Mouse (Mus musculus) kidney, embryonic 15.5 days (tissue): ENCODE results near the gene Stard3nl. TPM values are rescaled to one million over a fixed set of nuclear protein-coding genes. Genes with fewer than 3 reads are reported as not detected.

ENCODE experiments used
- ATAC-seq: fragments of 200-750 bp; cut with Nextera tagmentation; replicated peaks from 2 replicates; pipeline ENCODE4 v1.8.0; 2017; ENCODE audit warnings: moderate TSS enrichment; ENCODE audit not compliant: low FRiP score
- H3K27ac ChIP-seq: fragments of 300-500 bp; sonication (generic); 2 replicates; pipeline ENCODE4 v1.5.1; 2015; ENCODE audit warnings: mild to moderate bottlenecking, inconsistent platforms
- H3K27me3 ChIP-seq: fragments of 300-500 bp; sonication (generic); 2 replicates; pipeline ENCODE4 v1.6.1; 2015; ENCODE audit warnings: inconsistent platforms
- H3K36me3 ChIP-seq: fragments of 300-500 bp; sonication (generic); 2 replicates; pipeline ENCODE4 v1.6.1; 2015; ENCODE audit warnings: inconsistent platforms
- H3K4me1 ChIP-seq: fragments of 300-500 bp; sonication (generic); 2 replicates; pipeline ENCODE4 v1.6.1; 2015; ENCODE audit warnings: inconsistent platforms
- H3K4me2 ChIP-seq: fragments of 300-500 bp; sonication (generic); 2 replicates; pipeline ENCODE4 v1.6.1; 2015; ENCODE audit warnings: moderate library complexity, mild to moderate bottlenecking, inconsistent platforms
- H3K4me3 ChIP-seq: fragments of 300-500 bp; sonication (generic); replicated peaks from 2 replicates; pipeline ENCODE4 v1.5.1; 2015; ENCODE audit warnings: mild to moderate bottlenecking, inconsistent platforms
- H3K9ac ChIP-seq: fragments of 300-500 bp; sonication (generic); 2 replicates; pipeline ENCODE4 v1.6.1; 2015; ENCODE audit warnings: mild to moderate bottlenecking, inconsistent platforms
- H3K9me3 ChIP-seq: fragments of 300-500 bp; sonication (generic); replicated peaks from 2 replicates; pipeline ENCODE4 v1.6.1; 2016; ENCODE audit warnings: inconsistent platforms
- WGBS: fragments of 180-500 bp; shearing (Covaris S2); methylation state at CpG from one replicate; pipeline ENCODE4 v1.1.7; 2015; ENCODE audit warnings: mixed read lengths; 5-methylcytosine and 5-hydroxymethylcytosine counted together
- polyA plus RNA-seq: library from polyadenylated mRNA; unstranded; fragments of >200 nt; fragmentation: Nextera tagmentation; extraction: Ambion mirVana; gene quantifications from 2 replicates; pipeline ENCODE4 v1.2.1, GENCODE M21; 2015

Gene Stard3nl
- polyA plus RNA-seq, result 103 and 112 TPM in 2 replicates

GRCm38 (mm10) chr13:19395688-19396354 lies at the start of gene Stard3nl:
Stard3nl (minus strand) TSS chr13:19395795.
- Histone ChIP-seq H3K27ac (peak within 1 kb of the TSS; percentile 82), H3K9ac (peak within 1 kb of the TSS; percentile 86), H3K4me2 (peak within 1 kb of the TSS; percentile 60), H3K4me3 (peak within 1 kb of the TSS; percentile 81), H3K36me3 (no peaks in the 10 kb centered on the region), H3K27me3 (no peaks in the 10 kb centered on the region), H3K4me1 (peaks cover 19% of the 10 kb centered on the region), H3K9me3 (no peaks in the 10 kb centered on the region)
- ATAC-seq, result peak; percentile 100
- 1% methylated on average over 37 of the region's 37 CpGs for WGBS

GRCm38 (mm10) chr13:19438040-19438439 lies 42.4 kb upstream of the Stard3nl start:
- no peak for ATAC-seq
- Histone ChIP-seq H3K27me3 (no peaks in the 10 kb centered on the region), H3K4me2 (no peak overlapping the region), H3K4me3 (no peak overlapping the region), H3K9ac (no peak overlapping the region), H3K27ac (no peak overlapping the region), H3K9me3 (no peaks in the 10 kb centered on the region), H3K4me1 (peaks cover 3% of the 10 kb centered on the region; the same call in 1 of the 2 replicates), H3K36me3 (no peaks in the 10 kb centered on the region)
- WGBS, result 73% methylated on average over 10 of the region's 10 CpGs

- no peaks in the 10 kb centered on the region for H3K36me3 ChIP-seq
- peak overlapping the region; percentile 37; the same call in 1 of the 2 replicates for H3K27ac ChIP-seq
- H3K27me3 ChIP-seq, result no peaks in the 10 kb centered on the region
- H3K4me3 ChIP-seq, result no peak overlapping the region
- peak; percentile 85 for ATAC-seq
- no peak overlapping the region for H3K4me2 ChIP-seq
- WGBS, result 26% methylated on average over 4 of the region's 4 CpGs
- H3K9me3 ChIP-seq, result no peaks in the 10 kb centered on the region
- H3K9ac ChIP-seq, result no peak overlapping the region
- peaks cover 10% of the 10 kb centered on the region; the same call in 1 of the 2 replicates for H3K4me1 ChIP-seq
Observed at GRCm38 (mm10) chr13:19429812-19430370, 34.3 kb upstream of the Stard3nl start.

- Histone ChIP-seq H3K4me2 (no peak overlapping the region), H3K9me3 (no peaks in the 10 kb centered on the region), H3K27ac (no peak overlapping the region), H3K4me3 (no peak overlapping the region), H3K27me3 (no peaks in the 10 kb centered on the region), H3K36me3 (no peaks in the 10 kb centered on the region), H3K4me1 (peaks cover 7% of the 10 kb centered on the region; the same call in 1 of the 2 replicates), H3K9ac (no peak overlapping the region)
- ATAC-seq, result no peak
- WGBS, result 83% methylated on average over 5 of the region's 5 CpGs
Observed at GRCm38 (mm10) chr13:19428076-19428475, 32.5 kb upstream of the Stard3nl start.

- Histone ChIP-seq H3K9ac (no peak overlapping the region), H3K9me3 (no peaks in the 10 kb centered on the region), H3K4me2 (no peak overlapping the region), H3K4me3 (no peak overlapping the region), H3K27me3 (no peaks in the 10 kb centered on the region), H3K27ac (no peak overlapping the region), H3K36me3 (no peaks in the 10 kb centered on the region), H3K4me1 (peaks cover under 1% of the 10 kb centered on the region; the same call in 1 of the 2 replicates)
- WGBS, result 93% methylated on average over 4 of the region's 4 CpGs
- no peak for ATAC-seq
Observed at GRCm38 (mm10) chr13:19424563-19424962, 29.0 kb upstream of the Stard3nl start.

GRCm38 (mm10) chr13:19422521-19422920 lies 26.9 kb upstream of the Stard3nl start:
- Histone ChIP-seq H3K9me3 (no peaks in the 10 kb centered on the region), H3K36me3 (no peaks in the 10 kb centered on the region), H3K27ac (no peak overlapping the region), H3K27me3 (no peaks in the 10 kb centered on the region), H3K9ac (no peak overlapping the region), H3K4me3 (no peak overlapping the region), H3K4me2 (no peak overlapping the region), H3K4me1 (no peaks in the 10 kb centered on the region)
- 83% methylated on average over 1 of the region's 1 CpGs for WGBS
- ATAC-seq, result no peak

- Histone ChIP-seq H3K27ac (no peak overlapping the region), H3K4me2 (no peak overlapping the region), H3K4me3 (no peak overlapping the region), H3K4me1 (no peaks in the 10 kb centered on the region), H3K27me3 (no peaks in the 10 kb centered on the region), H3K9me3 (no peaks in the 10 kb centered on the region), H3K36me3 (no peaks in the 10 kb centered on the region), H3K9ac (no peak overlapping the region)
- ATAC-seq, result no peak
- 91% methylated on average over 4 of the region's 4 CpGs for WGBS
Observed at GRCm38 (mm10) chr13:19417885-19418521, 22.4 kb upstream of the Stard3nl start.

- H3K36me3 ChIP-seq, result no peaks in the 10 kb centered on the region
- no peak for ATAC-seq
- no peak overlapping the region for H3K27ac ChIP-seq
- no peaks in the 10 kb centered on the region for H3K4me1 ChIP-seq
- no peak overlapping the region for H3K4me2 ChIP-seq
- no peaks in the 10 kb centered on the region for H3K27me3 ChIP-seq
- WGBS, result 61% methylated on average over 8 of the region's 8 CpGs
- H3K4me3 ChIP-seq, result no peak overlapping the region
- no peak overlapping the region for H3K9ac ChIP-seq
- no peaks in the 10 kb centered on the region for H3K9me3 ChIP-seq
Observed at GRCm38 (mm10) chr13:19415894-19416531, 20.4 kb upstream of the Stard3nl start.

GRCm38 (mm10) chr13:19415337-19415736 lies 19.7 kb upstream of the Stard3nl start:
- Histone ChIP-seq H3K27ac (no peak overlapping the region), H3K9me3 (no peaks in the 10 kb centered on the region), H3K4me3 (no peak overlapping the region), H3K36me3 (no peaks in the 10 kb centered on the region), H3K27me3 (no peaks in the 10 kb centered on the region), H3K9ac (no peak overlapping the region), H3K4me1 (no peaks in the 10 kb centered on the region), H3K4me2 (no peak overlapping the region)
- no peak for ATAC-seq
- WGBS, result 100% methylated on average over 1 of the region's 1 CpGs

GRCm38 (mm10) chr13:19412334-19412939 lies 16.8 kb upstream of the Stard3nl start:
- no peaks in the 10 kb centered on the region for H3K27me3 ChIP-seq
- no peaks in the 10 kb centered on the region for H3K4me1 ChIP-seq
- H3K36me3 ChIP-seq, result no peaks in the 10 kb centered on the region
- no peak overlapping the region for H3K9ac ChIP-seq
- H3K27ac ChIP-seq, result no peak overlapping the region
- no peak overlapping the region for H3K4me2 ChIP-seq
- no peak for ATAC-seq
- WGBS, result 80% methylated on average over 2 of the region's 2 CpGs
- no peak overlapping the region for H3K4me3 ChIP-seq
- no peaks in the 10 kb centered on the region for H3K9me3 ChIP-seq

GRCm38 (mm10) chr13:19411886-19412285 lies 16.3 kb upstream of the Stard3nl start:
- no peaks in the 10 kb centered on the region for H3K9me3 ChIP-seq
- WGBS, result 78% methylated on average over 5 of the region's 5 CpGs
- no peaks in the 10 kb centered on the region for H3K4me1 ChIP-seq

GRCm38 (mm10) chr13:19410694-19411093 lies 15.1 kb upstream of the Stard3nl start:
- H3K4me1 ChIP-seq, result no peaks in the 10 kb centered on the region
- no peak overlapping the region for H3K27ac ChIP-seq
- no peak overlapping the region for H3K4me2 ChIP-seq
- no peaks in the 10 kb centered on the region for H3K9me3 ChIP-seq
- H3K9ac ChIP-seq, result no peak overlapping the region
- H3K36me3 ChIP-seq, result no peaks in the 10 kb centered on the region
- no peak for ATAC-seq
- H3K27me3 ChIP-seq, result no peaks in the 10 kb centered on the region
- no peak overlapping the region for H3K4me3 ChIP-seq
- 91% methylated on average over 4 of the region's 4 CpGs for WGBS

More at GRCm38 (mm10) chr13:19411886-19412285, 16.3 kb upstream of the Stard3nl start:
- Histone ChIP-seq H3K4me3 (no peak overlapping the region), H3K36me3 (no peaks in the 10 kb centered on the region), H3K27me3 (no peaks in the 10 kb centered on the region), H3K4me2 (no peak overlapping the region), H3K9ac (no peak overlapping the region), H3K27ac (no peak overlapping the region)
- no peak for ATAC-seq
